In the genomic region with DNA sequence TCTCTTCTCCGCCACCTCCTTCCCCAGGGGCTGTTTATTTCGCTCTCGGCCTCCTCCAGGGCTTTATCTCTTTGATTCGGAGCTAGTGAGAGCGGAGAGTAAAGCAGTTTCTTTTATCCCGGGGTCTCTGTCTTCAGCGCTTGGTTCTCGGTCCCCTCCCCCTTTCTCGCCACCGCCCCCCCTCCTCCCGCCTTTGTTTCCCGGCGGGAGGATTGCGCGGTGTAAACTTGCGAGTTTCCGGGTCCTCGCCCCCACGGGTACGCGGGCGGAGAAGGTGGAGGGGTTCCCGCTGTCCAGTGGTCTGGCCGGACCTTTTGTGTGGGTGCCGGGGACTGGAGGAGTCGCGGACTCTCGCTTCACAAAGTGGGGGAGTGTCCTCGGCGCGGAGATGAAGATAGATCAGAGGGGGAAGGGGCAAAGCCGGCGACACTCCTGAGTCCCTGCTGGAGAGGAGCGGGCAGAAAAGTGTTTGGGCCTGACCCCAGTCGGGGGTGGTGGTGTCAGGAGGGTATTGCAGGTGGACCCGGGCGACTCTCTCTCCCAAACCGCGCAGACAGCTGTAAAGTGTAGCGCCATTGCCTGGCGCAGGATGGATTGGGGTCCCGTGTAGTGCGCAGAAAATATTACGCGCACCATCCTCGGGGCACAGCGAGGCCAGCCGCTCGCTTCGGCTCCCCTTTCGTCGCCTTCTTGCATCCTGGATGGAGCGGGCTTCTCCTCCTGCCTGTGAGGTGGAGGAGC, we compare ENCODE assay signal across 8 mouse cellular contexts. TPM values are rescaled to one million over a fixed set of nuclear protein-coding genes. Genes with fewer than 3 reads are reported as not detected.
DNase-seq lines count a peak whose midpoint lies in the region; ATAC-seq and TF ChIP-seq lines count a peak whose summit lies in the region.

No protein-coding gene starts in this region.

- no peaks in the 10 kb centered on the region for H3K36me3 ChIP-seq in lung, embryonic 14.5 days (ENCODE audit: insufficient read depth)
- H3K36me3 ChIP-seq in heart, postnatal 0 days (replicated peaks; ENCODE audit: control insufficient read depth, insufficient read depth, low read length): no peaks in the 10 kb centered on the region
- H3K36me3 ChIP-seq in liver, embryonic 11.5 days (ENCODE audit: control insufficient read depth, insufficient read depth, low read length): no peaks in the 10 kb centered on the region

- peaks cover 6% of the 10 kb centered on the region; the same call in 1 of the 2 replicates for H3K4me1 ChIP-seq in lung, embryonic 14.5 days (ENCODE audit: insufficient read depth)
- peaks cover 4% of the 10 kb centered on the region; the same call in 1 of the 2 replicates for H3K4me1 ChIP-seq in bone marrow, adult 2 months (ENCODE audit: control insufficient read depth, insufficient read depth, low read length)
- H3K4me1 ChIP-seq in heart, postnatal 0 days (ENCODE audit: control insufficient read depth, insufficient read depth): no peaks in the 10 kb centered on the region
- peaks cover 13% of the 10 kb centered on the region for H3K4me1 ChIP-seq in liver, embryonic 11.5 days (replicated peaks; ENCODE audit: control insufficient read depth, insufficient read depth, low read length)
- peaks cover 27% of the 10 kb centered on the region for H3K4me1 ChIP-seq in olfactory bulb, adult 2 months (ENCODE audit: control insufficient read depth, insufficient read depth, low read length)

- peak overlapping the region; percentile 68 for H3K9ac ChIP-seq in lung, embryonic 14.5 days
- H3K9ac ChIP-seq in heart, postnatal 0 days (replicated peaks; ENCODE audit: low read depth, low read length): peak overlapping the region; percentile 62
- peak overlapping the region; percentile 55 for H3K9ac ChIP-seq in liver, embryonic 11.5 days (ENCODE audit: low read depth, low read length)

- no peak for TF ChIP-seq EP300 in heart, postnatal 0 days (IDR thresholded peaks at IDR 0.05; ENCODE audit: low read depth)

- peak; percentile 13; the same call in 1 of the 2 replicates for TF ChIP-seq POLR2A in bone marrow, adult 2 months (IDR thresholded peaks at IDR 0.05; ENCODE audit: borderline replicate concordance, control insufficient read depth, low read depth, low read length)
- TF ChIP-seq POLR2A in olfactory bulb, adult 2 months (IDR thresholded peaks at IDR 0.05; ENCODE audit: insufficient read depth, low read depth, low read length): no peak

- ATAC-seq in lung, embryonic 14.5 days (ENCODE audit: insufficient read depth): no peak; the same call in 1 of the 2 replicates
- no peak for ATAC-seq in heart, postnatal 0 days (ENCODE audit: insufficient read depth, low read depth)
- no peak for ATAC-seq in liver, embryonic 11.5 days (replicated peaks; ENCODE audit: low FRiP score)

- H3K4me2 ChIP-seq in lung, embryonic 14.5 days: peak overlapping the region; percentile 99
- peak overlapping the region; percentile 98 for H3K4me2 ChIP-seq in heart, postnatal 0 days (ENCODE audit: low read depth, low read length)
- peak overlapping the region; percentile 92 for H3K4me2 ChIP-seq in liver, embryonic 11.5 days

- H3K4me3 ChIP-seq in lung, embryonic 14.5 days (ENCODE audit: low read depth, low read length): peak overlapping the region; percentile 68
- peak overlapping the region; percentile 75 for H3K4me3 ChIP-seq in bone marrow, adult 2 months (replicated peaks; ENCODE audit: control insufficient read depth, low read depth, low read length)
- peak overlapping the region; percentile 70 for H3K4me3 ChIP-seq in heart, postnatal 0 days (ENCODE audit: low read depth, low read length)
- peak overlapping the region; percentile 64 for H3K4me3 ChIP-seq in liver, embryonic 11.5 days (ENCODE audit: low read depth, low read length)
- H3K4me3 ChIP-seq in olfactory bulb, adult 2 months (ENCODE audit: insufficient read depth, low read depth, low read length): peak overlapping the region; percentile 70

- no peak for TF ChIP-seq CTCF in lung, embryonic 14.5 days (IDR thresholded peaks at IDR 0.05; ENCODE audit: low read depth)
- no peak for TF ChIP-seq CTCF in bone marrow, adult 2 months (IDR thresholded peaks at IDR 0.05; ENCODE audit: control insufficient read depth, insufficient read depth, low read length)
- no peak for TF ChIP-seq CTCF in heart, postnatal 0 days (IDR thresholded peaks at IDR 0.05; ENCODE audit: low read depth)
- TF ChIP-seq CTCF in olfactory bulb, adult 2 months (IDR thresholded peaks at IDR 0.05; ENCODE audit: insufficient read depth, low read depth, low read length): no peak

- under 1% methylated on average over 53 of the region's 53 CpGs for WGBS in lung, embryonic 14.5 days
- under 1% methylated on average over 53 of the region's 53 CpGs for WGBS in bone marrow, adult 2 months
- WGBS in heart, postnatal 0 days: under 1% methylated on average over 51 of the region's 53 CpGs
- under 1% methylated on average over 53 of the region's 53 CpGs for WGBS in liver, embryonic 11.5 days
- 1% methylated on average over 53 of the region's 53 CpGs for WGBS in olfactory bulb, adult 2 months

- peak; percentile 50 for DNase-seq in lung, embryonic 14.5 days
- no peak for DNase-seq in lung, postnatal 25 days (ENCODE audit: low spot score)
- DNase-seq in heart, postnatal 0 days (ENCODE audit: low spot score): no peak
- DNase-seq in liver, embryonic 11.5 days (ENCODE audit: low spot score): peak; percentile 52
- no peak for DNase-seq in urinary bladder, postnatal 4 days (ENCODE audit: low spot score in 2 of 2)
- DNase-seq in frontal cortex, postnatal 10 days (ENCODE audit: low spot score in 2 of 2): no peak

- H3K27ac ChIP-seq in lung, embryonic 14.5 days (ENCODE audit: low read depth): peak overlapping the region; percentile 36; the same call in 1 of the 2 replicates
- peak overlapping the region; percentile 80 for H3K27ac ChIP-seq in bone marrow, adult 2 months (ENCODE audit: control insufficient read depth, insufficient read depth, low read depth, low read length, poor library complexity)
- peak overlapping the region; percentile 59 for H3K27ac ChIP-seq in heart, postnatal 0 days (ENCODE audit: low read depth)
- H3K27ac ChIP-seq in liver, embryonic 11.5 days (ENCODE audit: low read depth, low read length): no peak overlapping the region
- no peak overlapping the region for H3K27ac ChIP-seq in olfactory bulb, adult 2 months (ENCODE audit: insufficient read depth, low read depth, low read length)

- no peaks in the 10 kb centered on the region for H3K9me3 ChIP-seq in lung, embryonic 14.5 days (ENCODE audit: low read depth, low read length)
- no peaks in the 10 kb centered on the region for H3K9me3 ChIP-seq in heart, postnatal 0 days (replicated peaks; ENCODE audit: control insufficient read depth, low read length)
- no peaks in the 10 kb centered on the region for H3K9me3 ChIP-seq in liver, embryonic 11.5 days (ENCODE audit: control insufficient read depth, low read length)

- H3K27me3 ChIP-seq in lung, embryonic 14.5 days (ENCODE audit: insufficient read depth, low read length): peaks cover 8% of the 10 kb centered on the region; the same call in 1 of the 2 replicates
- H3K27me3 ChIP-seq in heart, postnatal 0 days (ENCODE audit: control insufficient read depth, insufficient read depth, low read length): peaks cover 11% of the 10 kb centered on the region
- peaks cover 61% of the 10 kb centered on the region for H3K27me3 ChIP-seq in liver, embryonic 11.5 days (replicated peaks; ENCODE audit: control insufficient read depth, insufficient read depth, low read length)

RNA-seq across cellular contexts. Expression of a gene that starts 0.8 kb away (rescaled TPM):
- polyA plus RNA-seq in lung, embryonic 14.5 days (2014; fragmentation: Nextera tagmentation; extraction: Ambion mirVana): 46.7 and 51.1 TPM in 2 replicates
- polyA plus RNA-seq in bone marrow, adult 2 months (2011; ENCODE audit: insufficient read depth, insufficient read length, low replicate concordance, missing spikeins): 11.2 and 14.1 TPM in 2 replicates
- total RNA-seq in heart, postnatal 0 days (2014; rRNA removed; ENCODE audit: low replicate concordance): 74.3 and 77.2 TPM in 2 replicates
- 15.1 and 17.4 TPM in 2 replicates for polyA plus RNA-seq in heart, postnatal 0 days (2015; fragmentation: Nextera tagmentation; extraction: Ambion mirVana)
- polyA plus RNA-seq in liver, embryonic 11.5 days (2014; fragmentation: Nextera tagmentation; extraction: Ambion mirVana): 10.5 and 14.0 TPM in 2 replicates
- polyA plus RNA-seq in olfactory bulb, adult 2 months (2012; ENCODE audit: insufficient read depth, insufficient read length, low replicate concordance, missing spikeins): 231 TPM in 1 of 2 replicates, not detected in the other

Comparison
In these comparisons a context has a peak if more than half of its experiments do, and no peak if none do; other contexts are left out.
1. DNase-seq: peak in lung, embryonic 14.5 days (single experiment) and liver, embryonic 11.5 days (single experiment); none in lung, postnatal 25 days (single experiment), heart, postnatal 0 days (single experiment), urinary bladder, postnatal 4 days (0 of 2) and frontal cortex, postnatal 10 days (0 of 2).
2. H3K27ac ChIP-seq: peak in lung, embryonic 14.5 days (single experiment), bone marrow, adult 2 months (single experiment) and heart, postnatal 0 days (single experiment); none in liver, embryonic 11.5 days (single experiment) and olfactory bulb, adult 2 months (single experiment).
3. Peak in every context shown above with its lines, with median percentiles within 50 percentile points of each other: H3K4me2 ChIP-seq, H3K4me3 ChIP-seq and H3K9ac ChIP-seq.